Mouse (Mus musculus) brain, embryonic 14.5 days (tissue): ENCODE data around the gene Pknox2. TPM values are rescaled to one million over a fixed set of nuclear protein-coding genes. Genes with fewer than 3 reads are reported as not detected.

Source experiments
- DNase-seq: peaks from one replicate; pipeline ENCODE4 v3.0.0-alpha.2; 2011; ENCODE audit warnings: low read depth
- CTCF ChIP-seq: fragments of 200-500 bp; IDR thresholded peaks from 2 replicates; pipeline ENCODE4 v1.5.1; 2012; ENCODE audit warnings: inconsistent platforms, mild to moderate bottlenecking, moderate library complexity, borderline replicate concordance; ENCODE audit not compliant: insufficient read depth, insufficient read length; ENCODE audit errors: extremely low read depth
- POLR2A ChIP-seq: fragments of 200-500 bp; IDR thresholded peaks from 2 replicates; pipeline ENCODE4 v1.6.1; 2012; ENCODE audit warnings: mild to moderate bottlenecking, inconsistent platforms, borderline replicate concordance; ENCODE audit not compliant: poor library complexity, insufficient read depth, insufficient read length, severe bottlenecking; ENCODE audit errors: extremely low read depth
- polyA plus RNA-seq: library from polyadenylated mRNA; depleted of rRNA; stranded (reverse); fragments of >200 nt; gene quantifications from 2 replicates; pipeline ENCODE4 v1.2.3, GENCODE M21; 2012

The Pknox2 gene
- polyA plus RNA-seq, 1 experiment: 38.3 TPM

DNA sequence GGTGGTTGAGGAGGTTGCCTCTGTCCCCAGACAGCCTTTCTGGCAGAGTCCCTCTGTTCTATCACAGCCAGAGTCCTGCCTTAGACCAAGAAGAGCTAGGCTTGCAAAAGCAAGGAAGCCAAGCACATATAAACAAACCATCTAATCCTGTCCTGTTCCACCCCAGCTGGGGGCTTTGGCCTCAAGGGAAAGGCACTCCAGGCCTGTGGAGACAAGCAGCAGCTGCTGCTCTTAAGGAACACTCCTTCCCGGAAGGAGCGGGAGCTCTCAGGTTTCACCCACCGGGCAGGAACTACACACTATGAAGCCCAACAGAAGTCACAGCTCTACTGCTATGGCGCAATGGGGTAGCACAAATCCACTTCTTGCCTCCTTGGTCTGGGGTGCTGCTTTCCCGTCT is 230.3 kb downstream of the Pknox2 start:
- TF ChIP-seq POLR2A: no peak
- no peak for TF ChIP-seq CTCF
- DNase-seq: no peak

DNA sequence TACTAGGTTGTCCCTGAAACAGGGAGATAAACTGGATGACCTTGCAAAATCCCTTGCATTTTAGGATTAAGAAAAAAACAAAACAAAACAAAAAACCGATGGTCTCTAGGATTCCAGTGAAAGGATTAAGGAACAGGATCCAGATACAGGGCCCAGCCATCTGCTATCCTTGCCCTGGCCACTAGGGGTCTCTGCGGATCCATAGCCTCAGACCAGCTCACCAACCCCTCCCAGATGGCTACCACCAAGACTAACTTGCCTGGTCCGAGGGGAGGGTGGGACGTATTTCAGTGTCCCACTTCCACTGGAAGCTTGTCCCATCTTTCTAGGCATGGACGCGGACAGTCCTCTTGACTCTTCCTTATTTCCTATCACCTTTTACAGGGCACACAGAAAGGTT is 230.8 kb downstream of the Pknox2 start:
- peak; percentile 82 for DNase-seq
- TF ChIP-seq CTCF: peak; percentile 99
- TF ChIP-seq POLR2A: no peak

GRCm38 (mm10) chr9:36905452-36905851 is 241.8 kb downstream of the Pknox2 start:
- DNase-seq: peak; percentile 61
- TF ChIP-seq POLR2A: no peak
- TF ChIP-seq CTCF: no peak

DNA sequence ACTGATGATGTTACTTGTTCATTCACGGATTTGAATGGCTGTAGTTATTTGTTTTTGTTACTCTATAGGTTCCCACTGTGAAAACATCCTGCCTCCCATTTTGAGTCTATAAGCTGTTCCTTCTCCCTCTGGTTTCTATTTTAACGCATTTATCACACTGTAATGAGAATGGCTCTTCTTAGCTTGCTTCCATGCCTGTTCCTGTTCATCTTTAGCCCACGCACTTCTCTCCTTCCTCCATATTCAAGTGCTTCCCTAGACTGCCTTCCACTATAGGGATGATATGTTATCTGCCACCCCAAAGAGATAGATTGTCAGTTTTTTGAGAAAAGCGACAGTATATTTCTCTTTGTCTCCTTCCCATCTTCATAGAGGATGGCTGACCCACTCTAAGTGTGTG is 246.7 kb downstream of the Pknox2 start:
- DNase-seq: no peak
- TF ChIP-seq CTCF (no peak), POLR2A (no peak)

- TF ChIP-seq POLR2A (no peak), CTCF (no peak)
- DNase-seq: no peak
These were observed 248.6 kb downstream of the Pknox2 start for GRCm38 (mm10) chr9:36898560-36898959.

GRCm38 (mm10) chr9:36895009-36895693 is 252.1 kb downstream of the Pknox2 start:
- peak; percentile 84 for TF ChIP-seq CTCF
- TF ChIP-seq POLR2A: no peak

GRCm38 (mm10) chr9:36894242-36894641 is 253.0 kb downstream of the Pknox2 start:
- TF ChIP-seq CTCF: no peak
- no peak for TF ChIP-seq POLR2A
- DNase-seq: no peak

More at GRCm38 (mm10) chr9:36895009-36895693, 252.1 kb downstream of the Pknox2 start:
- DNase-seq: peak; percentile 85

GRCm38 (mm10) chr9:36893413-36893990 is 253.7 kb downstream of the Pknox2 start:
- no peak for DNase-seq
- TF ChIP-seq CTCF (no peak), POLR2A (no peak)

- DNase-seq: peak; percentile 55
- TF ChIP-seq POLR2A (no peak), CTCF (peak; percentile 71; the same call in 1 of the 2 replicates)
These were observed 256.7 kb downstream of the Pknox2 start for GRCm38 (mm10) chr9:36890552-36890951.

DNA sequence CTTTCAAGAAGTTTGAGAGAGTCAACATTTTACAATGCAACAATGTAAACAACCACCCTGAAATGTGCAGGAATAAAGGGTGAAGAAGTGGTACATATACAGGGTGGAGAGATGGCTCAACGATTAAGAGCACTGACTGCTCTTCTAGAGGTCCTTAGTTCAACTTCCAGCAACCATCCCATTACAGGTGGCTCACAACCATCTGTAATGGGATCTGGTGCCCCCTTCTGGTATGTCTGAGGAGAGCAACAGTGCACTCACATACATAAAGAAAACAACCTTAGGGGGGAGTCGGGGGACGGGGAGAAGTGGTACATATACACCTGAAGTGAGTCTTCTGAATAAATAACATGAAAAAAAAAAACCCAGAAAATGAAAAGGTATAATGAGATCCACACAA is 262.0 kb downstream of the Pknox2 start:
- peak; percentile 48; the same call in 1 of the 2 replicates for TF ChIP-seq CTCF
- no peak for TF ChIP-seq POLR2A

GRCm38 (mm10) chr9:36883569-36883968 is 263.6 kb downstream of the Pknox2 start:
- no peak for DNase-seq
- TF ChIP-seq POLR2A (no peak), CTCF (no peak)

More for the DNA sequence above, 262.0 kb downstream of the Pknox2 start:
- peak; percentile 27 for DNase-seq
